Mouse (Mus musculus): ENCODE data around the gene Zxdb. TPM values are rescaled to one million over a fixed set of nuclear protein-coding genes. Genes with fewer than 3 reads are reported as not detected.

The Zxdb gene
- polyA plus RNA-seq, 1 experiment from 2014 or later: 1.3 TPM

- Histone ChIP-seq H3K4me2 (ENCODE audit: low read depth, low read length) (no peak overlapping the region), H3K27me3 (ENCODE audit: control insufficient read depth, insufficient read depth, low read depth, low read length) (no peaks in the 10 kb centered on the region), H3K36me3 (ENCODE audit: control insufficient read depth, insufficient read depth, low read length) (no peaks in the 10 kb centered on the region), H3K4me3 (ENCODE audit: low read length) (no peak overlapping the region), H3K4me1 (replicated peaks; ENCODE audit: control insufficient read depth, insufficient read depth, low read length) (no peaks in the 10 kb centered on the region), H3K9ac (ENCODE audit: low read length) (no peak overlapping the region), H3K27ac (ENCODE audit: low read length) (no peak overlapping the region), H3K9me3 (ENCODE audit: control insufficient read depth, low read length) (no peaks in the 10 kb centered on the region)
- ATAC-seq (ENCODE audit: low read depth): no peak
- 75% methylated on average over 5 of the region's 5 CpGs for WGBS
Observed at GRCm38 (mm10) chrX:94753733-94754132, 29.4 kb downstream of the Zxdb start.

DNA sequence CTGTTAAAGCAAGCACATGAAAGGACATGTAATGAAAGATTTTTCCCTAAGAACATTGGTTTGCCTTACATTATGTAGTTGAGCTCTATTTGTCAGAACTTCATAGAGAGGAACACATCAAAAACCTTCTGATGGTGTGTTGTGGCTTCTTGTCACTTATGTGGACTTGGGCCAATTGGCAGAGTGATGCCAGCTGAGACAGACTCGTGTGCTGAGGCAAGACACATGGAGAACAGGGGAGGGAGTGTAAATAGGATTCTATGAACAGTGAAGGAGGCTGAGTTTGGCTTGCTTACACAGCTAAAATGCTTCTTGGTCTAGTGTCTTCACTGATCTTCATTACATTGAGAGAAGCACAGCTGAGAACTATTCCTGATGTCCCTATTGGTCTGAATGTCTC is 35.6 kb downstream of the Zxdb start:
- no peaks in the 10 kb centered on the region for H3K9me3 ChIP-seq (ENCODE audit: control insufficient read depth, low read length)
- WGBS: 17% methylated on average over 1 of the region's 1 CpGs
- no peak overlapping the region for H3K4me2 ChIP-seq (ENCODE audit: low read depth, low read length)
- H3K9ac ChIP-seq (ENCODE audit: low read length): no peak overlapping the region
- peak; percentile 74 for ATAC-seq (ENCODE audit: low read depth)
- no peaks in the 10 kb centered on the region for H3K36me3 ChIP-seq (ENCODE audit: control insufficient read depth, insufficient read depth, low read length)
- H3K4me3 ChIP-seq (ENCODE audit: low read length): no peak overlapping the region
- H3K27ac ChIP-seq (ENCODE audit: low read length): no peak overlapping the region
- no peaks in the 10 kb centered on the region for H3K4me1 ChIP-seq (replicated peaks; ENCODE audit: control insufficient read depth, insufficient read depth, low read length)
- H3K27me3 ChIP-seq (ENCODE audit: control insufficient read depth, insufficient read depth, low read depth, low read length): no peaks in the 10 kb centered on the region

GRCm38 (mm10) chrX:94773876-94774275 is 49.5 kb downstream of the Zxdb start:
- WGBS: 92% methylated on average over 30 of the region's 34 CpGs
- no peak overlapping the region for H3K4me2 ChIP-seq (ENCODE audit: low read depth, low read length)
- H3K4me3 ChIP-seq (ENCODE audit: low read length): no peak overlapping the region
- H3K36me3 ChIP-seq (ENCODE audit: control insufficient read depth, insufficient read depth, low read length): no peaks in the 10 kb centered on the region
- H3K27ac ChIP-seq (ENCODE audit: low read length): no peak overlapping the region
- H3K9ac ChIP-seq (ENCODE audit: low read length): no peak overlapping the region
- ATAC-seq (ENCODE audit: low read depth): no peak
- no peaks in the 10 kb centered on the region for H3K4me1 ChIP-seq (replicated peaks; ENCODE audit: control insufficient read depth, insufficient read depth, low read length)
- H3K27me3 ChIP-seq (ENCODE audit: control insufficient read depth, insufficient read depth, low read depth, low read length): no peaks in the 10 kb centered on the region
- H3K9me3 ChIP-seq (ENCODE audit: control insufficient read depth, low read length): no peaks in the 10 kb centered on the region

Other genes with a start within 250 kb of the Zxdb start
- 549 and 589 TPM in 2 replicates for gene Maged1, start 182.4 kb upstream of the Zxdb start, polyA plus RNA-seq (2015; fragmentation: Nextera tagmentation; extraction: Ambion mirVana)
- gene Gspt2, start 88.5 kb upstream of the Zxdb start, polyA plus RNA-seq (2015; fragmentation: Nextera tagmentation; extraction: Ambion mirVana): 3.1 and 3.9 TPM in 2 replicates